Mouse (Mus musculus): ENCODE data around the gene Abca13.

DNA sequence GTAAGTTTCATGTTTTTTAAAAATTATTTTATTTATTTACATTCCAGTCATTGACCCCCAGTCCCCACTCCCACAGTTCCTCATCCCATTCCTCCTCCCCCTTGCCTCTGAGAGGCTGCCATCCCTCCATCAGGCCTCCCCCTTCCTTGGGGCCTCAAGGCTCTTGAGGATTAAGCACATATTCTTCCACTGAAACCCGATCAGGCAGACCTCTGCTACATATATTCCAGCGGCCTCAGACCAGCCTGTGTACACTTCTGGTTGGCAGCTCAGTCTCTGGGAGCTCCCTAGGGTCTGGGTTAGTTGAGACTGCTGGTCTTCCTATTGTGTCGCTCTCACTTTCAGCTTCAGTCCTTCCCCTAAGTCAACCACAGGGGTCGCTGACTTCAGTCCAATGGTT is 24.5 kb downstream of the Abca13 start:
- TF ChIP-seq CTCF (conservative IDR thresholded peaks at IDR 0.05; ENCODE audit: low read length): no peak
- TF ChIP-seq NANOG (IDR thresholded peaks at IDR 0.05; ENCODE audit: borderline replicate concordance, low read length): no peak
- TF ChIP-seq POU5F1 (IDR thresholded peaks at IDR 0.05; ENCODE audit: borderline replicate concordance, low read length): no peak

Measured in E14TG2a.4 (cell line).